Mouse (Mus musculus) adrenal gland, adult 8-10 months (tissue): Measurements from ENCODE around the gene Mlxip. TPM values are rescaled to one million over a fixed set of nuclear protein-coding genes. Genes with fewer than 3 reads are reported as not detected.

Source experiments
- DNase-seq: peaks from one replicate; pipeline ENCODE4 v3.0.0; 2022
- total RNA-seq, 4 experiments: library from RNA; stranded (reverse); gene quantifications; 2 replicates each; pipeline ENCODE4 v1.2.4; 2022

Mlxip gene
- total RNA-seq, 4 experiments from 2014 or later, result 21.6 to 32.8 (median 27.1) TPM

DNA sequence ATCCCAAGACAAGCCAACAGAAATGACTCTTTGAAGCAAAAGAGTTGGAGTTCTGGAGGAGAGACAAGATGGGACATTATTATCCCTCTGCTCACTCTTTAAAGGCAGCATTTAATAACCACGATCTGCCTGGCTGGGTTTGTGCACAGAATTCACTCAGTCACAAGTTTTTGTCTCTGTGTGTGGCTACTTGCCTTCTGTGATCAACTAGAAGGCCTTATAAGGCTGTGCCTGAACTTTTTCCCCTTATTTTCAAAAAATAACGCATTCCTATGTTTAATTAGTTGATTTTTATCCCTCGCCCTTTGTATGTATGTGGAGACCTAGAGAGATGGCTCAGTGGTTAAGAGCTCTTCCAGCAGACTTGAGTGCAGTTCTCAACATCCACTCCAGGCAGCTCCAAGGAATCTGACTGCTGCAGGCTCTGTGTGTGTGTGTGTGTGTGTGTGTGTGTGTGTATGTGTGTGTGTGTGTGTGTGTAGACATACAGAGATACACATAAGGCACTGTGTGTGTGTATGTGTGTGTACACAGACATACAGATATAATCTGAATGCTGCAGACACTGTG is 37.8 kb downstream of the Mlxip start:
- DNase-seq, result no peak

DNA sequence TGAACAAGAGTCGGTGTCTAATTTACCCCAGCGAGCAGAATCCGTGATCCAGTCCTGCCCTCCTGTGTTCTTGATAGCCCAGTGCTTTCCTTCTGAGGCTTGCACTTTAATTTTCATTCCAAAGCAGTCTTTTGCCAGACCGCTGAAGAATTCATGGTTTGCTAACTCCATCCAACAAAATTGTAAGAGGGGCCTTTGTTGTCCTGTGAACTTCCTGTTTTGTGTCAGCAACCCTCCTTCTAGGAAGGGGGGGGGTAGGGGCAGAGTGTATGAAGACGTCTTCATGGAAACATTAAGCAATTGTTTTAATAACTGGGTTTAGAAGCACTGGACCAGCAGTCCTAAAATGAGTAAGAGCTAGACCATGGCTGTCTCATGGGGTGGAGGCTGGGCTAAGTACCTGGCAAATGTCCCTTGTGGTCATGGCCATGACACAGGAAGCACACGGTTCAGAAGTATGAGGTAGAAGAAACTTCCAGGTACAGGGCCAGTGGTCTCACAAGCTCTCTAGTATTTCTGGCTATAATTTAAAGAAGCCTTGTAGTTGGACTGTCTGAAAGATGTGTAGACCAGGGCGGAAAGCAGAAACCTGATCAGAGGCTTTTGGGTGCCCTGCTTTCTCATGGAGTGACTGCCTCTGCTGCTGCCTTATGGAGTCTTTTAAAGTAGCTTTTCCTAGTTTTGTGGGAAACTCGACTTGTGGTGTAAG is 41.6 kb downstream of the Mlxip start:
- DNase-seq, result no peak

DNA sequence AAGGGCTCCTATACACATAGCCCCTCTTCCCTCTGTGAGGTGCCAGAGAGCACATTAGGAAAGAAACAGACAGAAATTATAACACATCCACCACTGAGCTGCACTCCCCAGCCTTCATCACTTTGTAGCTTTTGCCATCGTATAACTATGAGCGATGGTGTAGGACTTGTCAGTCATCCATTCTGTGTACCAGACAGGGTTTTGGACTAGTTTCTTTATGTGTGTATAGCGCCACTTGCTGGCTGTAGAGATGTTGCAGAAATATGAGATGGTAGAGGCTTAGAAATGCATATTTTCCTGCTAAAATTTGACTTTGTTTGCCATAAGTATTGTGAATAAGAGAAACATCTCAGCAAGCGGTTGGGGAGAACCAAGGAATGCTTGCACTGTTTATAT is 42.2 kb downstream of the Mlxip start:
- DNase-seq, result no peak

DNA sequence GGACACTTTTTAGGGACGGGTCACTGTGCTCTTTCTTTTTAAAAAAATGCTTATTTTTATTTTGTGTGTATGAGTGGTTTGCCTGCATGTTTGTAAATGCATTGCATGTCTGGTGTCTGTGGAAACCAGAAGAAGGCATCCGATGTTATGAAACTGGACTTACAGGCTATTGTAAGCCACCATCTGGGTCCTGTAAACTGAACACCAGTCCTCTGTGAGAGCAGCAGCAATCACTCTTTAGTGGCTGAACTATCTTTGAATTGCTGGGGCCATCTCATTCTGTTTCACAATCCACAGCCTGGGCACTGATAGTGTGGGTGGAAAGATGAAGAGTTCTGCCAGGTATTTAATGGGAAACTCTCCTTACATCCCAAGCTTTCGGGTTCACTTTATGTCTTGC is 43.8 kb downstream of the Mlxip start:
- DNase-seq, result no peak

DNA sequence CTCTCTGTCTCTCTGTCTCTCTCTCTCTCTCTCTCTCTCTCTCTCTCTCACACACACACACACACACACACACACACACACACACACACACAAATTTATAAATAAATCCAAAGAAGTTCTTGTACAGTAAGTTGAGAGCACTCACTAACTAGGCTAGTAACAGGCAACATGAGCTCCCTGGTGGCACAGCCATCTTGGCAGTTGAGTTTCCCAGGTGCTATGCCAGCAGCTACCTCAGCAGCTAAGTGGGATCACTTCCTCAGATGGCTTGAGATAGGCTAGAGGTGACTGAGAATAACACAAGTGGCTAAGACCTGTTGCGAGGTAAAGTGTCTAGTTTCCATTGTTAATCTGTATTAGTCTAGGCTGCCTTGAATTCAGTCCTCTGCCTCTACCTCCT is 44.7 kb downstream of the Mlxip start:
- no peak for DNase-seq

DNA sequence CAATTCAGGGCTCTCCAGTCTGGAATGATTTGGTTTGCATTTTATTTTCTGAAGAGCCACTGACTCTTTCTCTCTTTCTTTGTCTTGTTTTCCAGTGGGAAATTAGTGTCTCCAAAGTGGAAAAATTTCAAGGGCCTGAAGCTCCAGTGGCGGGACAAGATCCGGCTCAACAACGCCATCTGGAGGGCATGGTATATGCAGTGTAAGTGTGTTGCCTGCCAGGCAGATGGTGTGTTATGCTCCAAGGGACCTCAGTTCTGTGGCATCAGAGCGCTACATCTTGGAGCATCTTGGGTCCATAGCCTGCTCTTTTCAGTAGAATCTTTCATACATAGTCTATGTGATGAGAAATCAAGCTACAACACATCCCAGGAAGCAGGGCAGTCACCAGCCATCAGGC is 45.3 kb downstream of the Mlxip start:
- DNase-seq, result no peak

DNA sequence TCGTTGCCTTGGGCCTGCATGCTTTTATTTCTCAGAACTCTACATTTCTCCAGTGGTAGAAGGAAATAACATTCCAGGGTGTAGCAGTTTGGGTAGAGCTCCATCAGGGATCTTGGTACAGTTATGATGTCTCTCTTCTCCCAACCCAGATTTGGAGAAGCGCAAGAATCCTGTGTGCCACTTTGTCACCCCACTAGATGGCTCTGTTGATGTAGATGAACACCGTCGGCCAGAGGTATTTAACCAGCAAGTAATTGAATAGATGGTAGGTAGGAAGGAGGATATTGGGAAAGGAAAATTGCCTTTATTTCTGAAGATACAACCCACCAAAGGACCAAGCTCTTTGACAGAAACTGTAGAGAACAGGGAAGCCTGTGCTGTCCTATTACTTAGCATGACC is 46.1 kb downstream of the Mlxip start:
- DNase-seq, result no peak

DNA sequence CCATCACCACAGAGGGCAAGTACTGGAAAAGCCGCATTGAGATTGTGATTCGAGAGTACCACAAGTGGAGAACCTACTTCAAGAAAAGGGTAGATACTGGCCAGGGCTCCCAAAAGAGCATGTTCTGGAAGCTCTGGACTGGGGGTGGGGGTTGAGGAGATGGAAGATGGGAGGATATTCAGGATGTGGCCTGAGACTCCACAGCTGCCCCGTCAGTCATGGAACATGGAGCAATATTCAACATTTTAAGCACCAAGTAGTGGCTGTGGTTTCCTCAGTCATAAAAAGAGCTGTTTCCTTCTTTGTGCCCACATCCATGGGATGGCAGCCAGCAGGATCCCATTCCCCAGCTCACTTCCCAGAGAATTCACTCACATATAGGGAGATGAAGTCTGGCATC is 47.7 kb downstream of the Mlxip start:
- DNase-seq, result no peak

DNA sequence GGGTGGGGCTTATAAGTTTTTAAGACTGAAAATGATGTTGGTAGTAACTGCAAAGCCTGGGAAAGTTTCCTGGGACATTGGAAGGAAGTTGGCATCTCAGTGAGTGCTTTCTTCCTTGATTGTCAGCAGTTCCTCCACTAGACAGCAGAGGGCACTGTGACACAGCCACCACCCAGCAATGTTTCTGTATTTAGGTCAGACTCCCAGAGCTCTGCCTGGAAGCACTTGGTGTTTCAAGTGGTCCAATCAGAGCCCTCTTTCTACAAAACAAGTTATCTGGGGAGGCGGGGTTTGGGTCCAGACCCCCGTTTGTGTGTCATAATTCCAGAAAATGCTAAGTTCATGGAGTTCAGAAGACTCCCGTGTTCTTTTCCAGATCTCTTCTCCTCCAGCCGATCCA is 49.5 kb downstream of the Mlxip start:
- peak; percentile 36 for DNase-seq

DNA sequence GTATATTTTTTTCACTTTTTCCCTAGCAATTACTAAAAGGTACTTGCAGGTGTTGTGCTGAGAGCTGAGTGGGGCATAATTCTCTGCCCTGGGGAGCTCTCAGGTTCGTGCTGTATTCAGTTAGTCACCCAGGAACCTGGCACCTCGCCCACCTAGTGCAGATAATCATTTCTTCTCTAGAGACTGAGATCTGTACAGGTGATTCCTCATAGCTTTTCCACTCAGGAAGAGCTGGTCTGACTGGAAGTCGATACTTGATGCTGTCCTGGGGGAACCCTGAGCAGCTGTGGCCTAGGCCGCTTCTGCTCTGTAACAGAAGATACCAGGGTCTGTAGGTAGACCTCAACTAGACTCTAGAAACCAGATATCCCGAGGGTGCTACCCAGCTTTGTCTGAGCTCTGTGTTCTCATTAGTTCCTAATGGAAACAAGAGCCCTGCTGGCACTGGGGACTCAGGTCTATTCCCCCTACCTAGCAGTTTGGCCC is 50.3 kb downstream of the Mlxip start:
- DNase-seq, result no peak

DNA sequence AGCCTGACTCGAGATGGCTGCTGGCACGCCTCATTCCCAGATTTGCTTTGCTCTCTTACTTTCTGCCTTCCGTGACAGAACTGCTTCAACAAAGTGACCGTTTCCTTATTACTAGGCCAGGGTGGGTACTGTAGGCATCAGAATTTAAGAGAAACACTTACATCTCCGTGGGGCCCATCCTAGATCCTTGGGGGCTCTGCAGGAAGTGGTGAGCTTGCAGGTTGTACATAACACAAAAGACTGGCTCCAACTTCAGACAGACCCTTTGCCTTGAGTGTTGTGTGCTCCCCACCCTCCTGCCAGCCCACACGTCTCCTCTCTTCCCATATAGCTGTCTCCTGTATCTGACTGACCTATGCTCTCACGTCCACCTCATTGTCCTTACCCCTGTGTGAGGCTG is 57.3 kb downstream of the Mlxip start:
- DNase-seq, result no peak

DNA sequence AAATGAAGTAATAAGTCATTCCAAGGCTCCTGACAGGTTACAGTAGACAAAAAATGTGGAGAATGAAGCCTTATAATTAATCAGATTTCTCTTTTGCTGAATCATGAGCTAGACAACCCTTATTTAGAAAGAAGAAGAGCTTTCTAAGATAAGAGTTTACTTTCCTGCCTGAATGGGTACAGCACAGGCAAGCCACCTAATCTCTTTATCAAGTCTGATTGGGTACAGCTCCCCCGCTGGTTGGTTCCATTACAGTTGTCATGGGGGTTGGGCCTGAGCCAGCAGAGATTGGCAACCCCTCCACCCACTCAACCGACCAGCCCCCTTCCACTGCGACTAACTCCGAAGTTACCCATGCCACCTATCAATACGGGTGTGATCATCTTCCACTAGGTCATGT is 66.8 kb downstream of the Mlxip start:
- DNase-seq, result no peak

DNA sequence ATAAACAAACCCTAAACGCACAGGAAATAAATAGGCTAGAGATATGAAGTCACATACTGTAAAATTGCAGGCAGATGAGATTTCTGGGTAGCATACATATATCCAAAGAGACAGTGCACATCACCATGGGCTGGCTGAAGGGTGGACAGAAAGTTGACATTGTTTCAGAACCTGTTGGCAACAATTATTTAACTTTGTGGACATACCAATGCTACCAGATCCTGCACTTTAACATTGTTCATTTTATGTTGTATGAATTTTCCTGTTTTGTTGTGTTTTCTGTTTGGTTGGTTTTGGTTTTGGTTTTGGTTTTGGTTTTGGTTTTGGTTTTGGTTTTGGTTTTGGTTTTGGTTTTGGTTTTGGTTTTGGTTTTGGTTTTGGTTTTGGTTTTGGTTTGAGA is 70.0 kb downstream of the Mlxip start:
- no peak for DNase-seq

DNA sequence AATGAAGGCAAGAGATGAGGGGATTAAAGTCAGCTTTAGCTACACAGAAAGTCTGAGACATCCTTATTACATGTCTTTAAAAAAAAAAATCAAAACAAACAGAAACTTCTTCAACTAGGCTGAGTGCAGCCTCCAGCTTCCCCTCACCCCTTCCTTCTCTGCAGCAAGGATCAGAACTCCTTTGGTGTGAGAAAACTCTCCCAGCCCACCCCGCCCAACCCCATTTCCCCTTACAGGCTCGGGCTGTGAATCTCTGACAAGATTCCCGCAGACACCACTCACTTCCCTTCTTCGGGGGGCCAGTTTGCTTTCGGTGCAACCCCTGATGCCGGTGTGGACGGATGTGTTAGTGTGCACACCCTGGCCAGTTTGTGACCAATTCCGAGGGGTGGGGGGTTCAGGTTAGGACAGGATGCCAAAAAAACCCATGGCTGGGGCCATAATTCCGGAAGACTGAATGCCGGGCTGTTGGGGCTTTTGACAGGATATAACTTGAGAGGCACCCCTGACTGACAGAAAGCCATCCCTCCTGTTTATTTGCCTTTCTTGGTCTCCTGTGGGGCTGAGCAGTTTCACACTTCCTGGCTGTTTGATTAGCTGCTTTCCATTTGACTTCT is 76.3 kb downstream of the Mlxip start:
- no peak for DNase-seq

DNA sequence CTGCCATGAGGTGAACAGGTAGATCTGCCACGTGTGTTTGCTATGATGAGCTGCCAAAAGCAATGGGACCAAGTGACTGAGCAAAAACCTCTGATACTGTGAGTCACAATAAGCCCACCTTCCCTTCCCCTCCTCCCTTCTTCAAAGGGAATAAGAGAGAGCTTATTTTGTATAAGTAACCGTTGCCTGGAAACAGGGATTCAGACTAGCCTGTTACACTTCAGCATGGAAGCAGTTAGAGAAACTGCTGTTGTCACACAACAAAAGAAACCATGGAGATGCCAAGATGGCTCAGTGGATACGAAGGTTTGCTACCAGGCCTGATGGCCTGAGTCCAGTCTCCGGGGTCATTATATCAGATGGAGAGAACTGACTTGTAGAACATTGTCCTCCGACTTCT is 79.2 kb downstream of the Mlxip start:
- DNase-seq, result no peak

DNA sequence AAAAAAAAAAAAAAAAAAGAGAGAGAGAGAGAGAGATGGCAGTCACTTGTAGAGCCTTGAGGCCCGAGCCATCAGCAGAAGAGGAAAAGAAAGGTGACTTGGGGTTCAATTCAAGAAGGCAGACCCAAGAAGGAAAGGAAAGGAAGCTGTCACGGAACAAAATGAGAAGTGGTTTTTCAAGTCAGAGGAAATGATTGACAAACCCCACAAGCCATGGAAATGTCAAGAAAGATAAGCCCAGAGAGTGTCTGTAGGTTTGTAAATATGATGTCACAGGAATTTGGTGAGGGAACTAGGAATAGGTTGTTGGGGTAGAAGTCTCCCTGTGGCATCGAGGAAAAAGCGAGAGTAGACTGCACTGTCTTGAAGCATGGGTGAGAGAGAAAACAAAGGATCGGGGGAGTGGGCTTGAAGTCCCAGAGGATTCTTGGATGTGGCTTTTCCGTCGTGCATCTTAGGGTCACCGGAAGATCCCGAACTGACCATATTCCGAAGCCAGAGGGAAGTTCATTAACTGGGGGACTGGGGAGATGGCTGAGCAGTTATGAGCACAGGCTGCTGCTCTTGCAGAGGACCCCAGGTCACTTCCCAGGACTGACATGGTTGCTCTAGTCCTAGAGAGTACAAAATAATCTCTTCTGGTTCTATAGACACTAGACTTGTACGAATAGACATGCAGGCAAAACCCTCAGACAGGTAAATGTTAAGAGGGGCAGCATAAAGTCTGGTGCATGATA is 93.2 kb downstream of the Mlxip start:
- no peak for DNase-seq

DNA sequence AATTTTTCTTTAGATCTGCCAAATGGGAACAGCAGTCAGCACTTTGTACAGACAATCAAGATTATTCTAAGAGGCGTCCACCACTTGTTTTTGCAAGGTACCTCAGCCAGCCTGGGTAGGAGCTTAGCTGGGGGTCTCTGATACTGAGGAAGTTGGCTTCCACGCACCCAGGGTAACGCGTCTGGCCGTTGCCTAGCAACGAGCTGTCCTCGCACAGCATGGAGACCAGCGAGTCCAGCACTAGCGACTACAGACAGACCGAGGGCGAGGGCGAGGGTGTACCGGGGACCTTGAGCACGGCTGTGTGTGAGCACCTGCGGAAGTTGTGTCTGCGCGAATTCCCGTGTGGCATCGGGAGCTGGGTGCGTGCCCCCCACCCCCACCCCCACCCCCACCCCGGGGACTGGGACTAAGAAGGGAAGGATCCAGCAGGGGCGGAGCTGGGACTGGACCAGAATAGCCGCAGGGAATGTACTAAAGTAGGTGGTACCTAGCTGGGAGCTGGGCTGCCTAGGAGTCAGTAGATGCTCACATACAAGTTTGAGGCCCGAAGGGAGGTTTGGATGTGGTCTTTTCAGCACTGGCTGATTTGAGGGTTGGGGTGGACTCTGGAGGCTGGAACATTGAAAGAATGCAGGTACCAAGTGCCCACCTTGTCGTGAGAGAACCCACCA is 94.7 kb downstream of the Mlxip start, which contains the start of the genes Lrrc43 and Il31:
Gene Lrrc43, plus strand, starts transcription at position 194 of the 674 bp plus-strand sequence.
Gene Il31, minus strand, starts transcription at position 378 of the 674 bp plus-strand sequence.
- no peak for DNase-seq

DNA sequence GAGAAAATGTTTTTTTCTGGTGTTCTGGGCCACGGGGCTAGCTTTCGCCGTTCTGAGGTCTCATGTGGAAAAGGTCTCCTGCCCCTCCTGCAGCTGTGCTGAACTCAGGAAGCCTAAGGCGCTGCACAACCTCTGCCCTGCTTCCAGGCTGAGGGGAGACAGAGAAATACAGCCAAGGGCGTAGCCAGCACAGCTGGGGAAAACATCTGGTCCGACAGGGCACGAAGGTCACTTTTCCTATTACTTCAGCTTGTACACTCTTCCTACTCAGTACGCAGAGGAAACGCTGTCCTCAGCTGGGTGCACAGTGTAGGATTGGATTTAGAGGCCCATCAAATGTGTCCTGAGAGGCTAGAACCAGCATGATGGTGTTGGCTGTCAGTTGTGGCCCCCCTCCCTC is 95.3 kb downstream of the Mlxip start:
- DNase-seq, result no peak

DNA sequence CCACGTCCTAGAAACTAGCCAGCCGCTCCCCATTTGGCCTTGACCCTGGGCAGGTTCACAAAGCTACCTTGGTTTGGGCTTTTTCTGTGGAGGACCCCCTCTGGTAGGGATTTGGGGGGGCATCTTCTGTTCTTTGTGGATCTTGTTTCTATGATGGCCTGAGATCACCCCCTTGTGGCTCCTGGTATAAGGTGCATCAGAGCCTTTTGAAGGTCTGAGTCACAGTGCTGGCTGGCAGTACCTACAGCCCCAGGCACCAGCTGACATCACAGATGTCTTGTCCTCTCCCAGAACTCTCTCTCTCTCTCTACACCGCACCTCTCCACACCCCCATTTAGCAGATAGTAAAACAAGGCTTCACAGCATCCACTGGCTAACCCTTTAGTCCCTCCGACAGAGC is 105.1 kb downstream of the Mlxip start:
- peak; percentile 39 for DNase-seq

DNA sequence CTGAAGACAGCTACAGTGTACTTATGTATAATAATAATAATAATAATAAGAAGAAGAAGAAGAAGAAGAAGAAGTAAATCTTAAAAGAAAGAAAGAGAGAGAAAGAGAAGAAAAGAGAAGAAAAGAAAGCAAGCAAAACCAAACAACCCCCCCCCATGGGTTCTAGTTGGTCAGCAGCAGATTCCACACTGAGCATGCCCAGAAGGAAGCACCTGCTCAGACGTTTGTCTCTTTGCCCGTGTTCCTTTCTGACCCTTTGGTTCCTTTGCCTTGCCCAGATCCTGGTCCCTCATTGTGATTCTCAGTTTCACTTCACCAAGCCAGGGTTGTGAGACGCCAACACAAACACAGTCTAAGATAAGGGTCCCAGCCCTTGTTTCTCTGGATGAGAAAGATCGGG is 107.4 kb downstream of the Mlxip start:
- DNase-seq, result no peak
